Mouse (Mus musculus) brain, adult 2 months (tissue): ENCODE measurements at regions not wholly inside any gene's neighbourhood (a gene's known extent, or its start where the extent isn't known, plus 50 kb on each side); places are given as distances from the start of the nearest gene placed in this dataset.

ENCODE experiments used
- DNase-seq: peaks from one replicate; pipeline ENCODE4 v3.0.0; 2011; ENCODE audit warnings: low read depth, low spot score

- no peak for DNase-seq
These were observed 118.4 kb downstream of the Gnat3 start for GRCm38 (mm10) chr5:18080761-18081160.

- no peak for DNase-seq
These were observed 119.9 kb downstream of the Gnat3 start for GRCm38 (mm10) chr5:18082219-18082618.

- DNase-seq: no peak
These were observed 121.4 kb downstream of the Gnat3 start for GRCm38 (mm10) chr5:18083789-18084188.

- DNase-seq: peak; percentile 60
These were observed 123.1 kb downstream of the Gnat3 start for GRCm38 (mm10) chr5:18085456-18085855.

GRCm38 (mm10) chr5:18087919-18088445 is 125.6 kb downstream of the Gnat3 start:
- DNase-seq: peak; percentile 86

GRCm38 (mm10) chr5:18089956-18090355 is 127.6 kb downstream of the Gnat3 start:
- no peak for DNase-seq

GRCm38 (mm10) chr5:18114905-18115689 is 152.7 kb downstream of the Gnat3 start:
- DNase-seq: no peak

GRCm38 (mm10) chr5:18135794-18136678 is 173.7 kb downstream of the Gnat3 start:
- peak; percentile 28 for DNase-seq

- peak; percentile 94 for DNase-seq
These were observed 175.2 kb downstream of the Gnat3 start for GRCm38 (mm10) chr5:18137450-18138061.

GRCm38 (mm10) chr5:18152241-18152640 is 189.9 kb downstream of the Gnat3 start:
- no peak for DNase-seq

- DNase-seq: no peak
These were observed 191.4 kb downstream of the Gnat3 start for GRCm38 (mm10) chr5:18153703-18154102.

GRCm38 (mm10) chr5:18163515-18163914 is 196.6 kb downstream of the Gnai1 start:
- DNase-seq: no peak

GRCm38 (mm10) chr5:18177810-18178209 is 182.3 kb downstream of the Gnai1 start:
- no peak for DNase-seq

- DNase-seq: no peak
These were observed 148.6 kb downstream of the Gnai1 start for GRCm38 (mm10) chr5:18211395-18212057.
